Mouse (Mus musculus) gastrocnemius, postnatal 36 days (tissue): Measurements from ENCODE around the gene 4931406P16Rik. TPM values are rescaled to one million over a fixed set of nuclear protein-coding genes. Genes with fewer than 3 reads are reported as not detected.
"Not testable (repeated sequence)": the region's sequence is repeated elsewhere in the genome, so short reads cannot be mapped to it uniquely, and the experiment has no call there.

Experiments
- DNase-seq, 2 experiments: peaks; one replicate each; pipeline ENCODE4 v3.0.0; 2022
- intact Hi-C: fragments of 180-260 bp; cut with DNase I; formaldehyde crosslinking; loops from one replicate; pipeline ENCODE4 v1.15.1; 2025
- total RNA-seq, 2 experiments: library from RNA; stranded (reverse); gene quantifications; 2 replicates each; pipeline ENCODE4 v1.2.3; 2021

Gene 4931406P16Rik
- total RNA-seq, 2 experiments from 2014 or later: 25.8 to 37.3 TPM

DNA sequence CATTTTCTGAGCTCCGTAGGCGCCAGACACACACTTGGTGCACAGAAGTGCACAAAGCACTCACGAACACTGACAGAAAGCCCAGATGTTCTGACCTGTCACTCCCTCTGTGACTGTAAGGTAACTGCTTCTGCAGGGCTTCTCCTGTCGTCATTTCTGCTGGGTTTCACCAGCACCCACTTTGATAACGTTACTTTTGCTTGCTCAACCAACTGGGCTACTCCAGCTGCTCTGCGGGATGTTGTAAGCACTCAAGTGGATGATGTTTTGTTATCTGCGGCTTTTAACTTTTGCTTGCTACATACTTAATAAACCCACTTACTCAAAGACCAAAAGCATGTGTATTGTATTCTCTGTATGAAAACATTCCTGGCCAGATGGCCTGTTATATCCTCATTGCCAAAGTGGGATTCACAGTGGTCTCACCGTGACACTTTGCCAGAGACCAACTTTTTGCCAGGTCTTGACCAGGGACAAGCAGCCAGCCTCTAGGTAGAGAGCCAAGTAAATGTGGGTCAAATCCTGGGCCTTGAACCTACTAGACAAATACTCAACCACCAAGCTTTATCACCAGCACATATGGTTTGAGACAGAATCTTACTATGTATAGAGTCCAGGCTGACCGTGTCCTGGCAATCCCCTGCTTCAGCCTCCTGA lies 91.6 kb downstream of the 4931406P16Rik start:
- DNase-seq: no peak
- intact Hi-C loops: no loop called here

DNA sequence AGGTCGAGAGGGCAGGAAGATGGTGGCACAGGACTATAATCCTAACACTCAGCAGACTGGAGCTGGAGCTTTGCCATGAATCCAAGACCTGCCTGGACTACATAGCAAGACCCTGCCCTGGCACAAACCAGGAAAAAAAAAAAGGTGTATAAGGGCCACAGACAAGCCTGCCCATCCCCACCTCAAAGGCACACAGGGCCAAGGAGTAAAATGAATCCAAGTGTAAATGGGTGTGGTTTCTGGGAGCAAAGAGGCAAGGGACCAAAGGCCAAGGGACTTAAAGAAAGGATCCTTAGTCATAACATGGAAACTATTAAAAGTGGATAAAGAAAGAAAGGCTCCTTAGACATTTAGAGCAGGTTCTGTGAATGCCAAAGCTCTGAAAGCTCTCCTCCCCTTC lies 94.9 kb downstream of the 4931406P16Rik start:
- intact Hi-C loops: no loop called here

DNA sequence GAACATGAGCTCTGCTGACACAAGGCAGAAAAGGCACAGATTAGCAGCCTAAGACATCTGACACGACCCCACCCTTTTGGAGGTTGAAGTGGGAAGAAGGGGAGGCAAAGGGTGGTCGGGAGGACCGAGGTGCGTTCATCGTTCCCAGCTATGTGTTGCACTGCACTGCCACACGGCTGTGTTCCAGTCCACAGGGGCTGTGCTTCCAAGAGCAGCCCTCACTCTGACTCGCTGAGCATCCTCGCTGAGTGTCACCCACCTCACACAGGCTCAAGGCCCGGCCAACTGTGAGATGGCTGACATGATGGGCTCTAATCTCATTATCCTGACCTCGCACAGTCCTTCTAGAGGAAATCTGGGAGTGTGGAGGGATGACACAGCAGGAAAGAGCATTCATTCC lies 96.9 kb downstream of the 4931406P16Rik start:
- intact Hi-C loops: no loop called here
- no peak for DNase-seq

More for the DNA sequence above, 94.9 kb downstream of the 4931406P16Rik start:
- no peak for DNase-seq

DNA sequence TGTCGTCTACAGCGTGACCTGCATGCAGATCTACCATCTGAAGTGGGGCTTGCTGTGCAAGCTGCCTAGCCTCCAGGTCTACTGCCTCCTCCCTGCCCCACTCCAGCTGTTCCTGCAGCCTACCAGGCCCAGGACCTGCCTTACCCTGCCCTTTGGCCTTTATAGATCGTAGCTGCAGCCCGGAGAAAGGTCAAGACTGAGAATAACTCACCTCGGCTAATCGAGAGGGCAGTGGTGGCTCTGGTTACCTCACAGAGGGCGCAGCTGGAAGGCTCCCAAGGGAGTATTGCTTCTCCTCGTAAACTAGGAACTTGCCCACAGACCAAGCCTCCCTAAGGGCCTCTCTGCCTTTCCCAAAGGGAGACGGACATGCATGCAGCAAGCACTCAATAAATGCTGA lies 97.9 kb downstream of the 4931406P16Rik start:
- peak in 1 of 2 experiments; percentile 67 for DNase-seq
- intact Hi-C loops: no loop called here

DNA sequence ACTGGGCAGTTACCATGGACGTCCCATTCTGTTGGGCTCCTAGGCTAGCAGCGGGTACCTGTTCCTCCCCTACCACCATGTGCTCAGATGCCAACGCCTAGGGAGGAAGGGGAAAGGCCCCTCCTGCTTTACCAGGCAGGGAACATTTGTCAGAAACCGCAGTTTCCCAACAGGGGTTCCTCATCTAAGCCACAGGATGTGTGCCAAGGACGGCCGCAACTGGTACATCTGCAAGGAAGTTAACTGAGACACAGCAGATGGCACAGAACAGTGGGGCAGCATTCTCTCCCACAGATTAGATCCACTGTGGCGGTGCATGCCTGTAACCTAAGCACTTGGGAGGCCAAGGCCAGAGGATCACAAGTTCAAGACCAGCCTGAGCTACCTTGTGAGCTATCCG lies 98.7 kb downstream of the 4931406P16Rik start:
- intact Hi-C loops: no loop called here
- DNase-seq: no peak

DNA sequence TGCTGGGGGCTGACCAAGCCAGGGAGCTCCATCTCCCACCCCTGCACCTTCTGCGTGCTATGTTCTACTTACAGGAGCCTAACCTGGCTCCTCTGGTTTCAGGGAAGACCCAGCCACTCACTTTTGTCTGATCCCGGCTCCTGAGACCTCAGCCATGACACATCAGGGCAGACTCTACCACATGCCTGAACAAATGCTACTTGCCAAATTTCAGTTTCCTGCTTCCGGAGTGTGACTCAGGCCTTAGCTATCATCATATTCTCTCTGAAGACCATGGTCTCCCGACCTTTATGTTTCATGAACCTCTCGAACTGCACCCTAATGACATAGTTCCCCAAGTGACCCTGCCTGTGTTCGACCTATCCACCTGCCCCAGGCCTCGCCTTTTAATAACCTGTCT lies 100.1 kb downstream of the 4931406P16Rik start:
- DNase-seq: no peak
- intact Hi-C loops: no loop called here

DNA sequence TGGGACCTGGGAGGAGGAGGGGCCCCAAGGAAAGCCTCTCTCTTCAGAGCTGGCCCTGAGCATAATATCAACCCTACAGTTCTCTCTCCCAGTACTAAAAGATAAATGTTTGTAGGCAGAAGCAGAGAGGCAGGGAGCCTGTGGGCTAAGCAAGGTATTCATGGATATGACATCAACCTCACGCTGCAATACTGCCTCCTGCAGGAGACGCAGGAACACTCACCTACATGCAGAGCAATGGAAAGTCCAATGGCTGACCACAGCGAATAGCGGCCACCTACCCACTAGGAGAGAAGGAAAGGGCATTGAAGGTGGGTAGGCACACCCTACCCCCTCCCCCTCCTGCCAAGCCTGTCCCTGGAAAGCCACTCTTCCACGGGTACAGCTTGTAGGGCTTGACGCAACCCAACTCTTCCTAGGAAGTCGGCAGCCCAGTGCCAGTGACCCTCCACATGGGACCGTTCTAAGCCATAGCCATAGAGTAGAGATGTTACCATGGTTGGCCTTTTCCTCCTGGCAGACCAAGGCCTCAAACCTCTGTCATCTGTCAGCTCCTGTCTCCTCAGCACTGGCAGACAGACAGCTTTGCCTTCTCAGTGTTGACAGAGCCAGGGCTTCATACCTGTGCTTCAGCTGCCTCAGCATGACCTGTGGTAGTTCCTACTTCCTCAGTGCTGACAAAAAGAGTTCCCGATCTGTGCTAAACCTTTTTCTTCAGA lies 105.2 kb downstream of the 4931406P16Rik start:
- DNase-seq: no peak
- intact Hi-C loops: no loop called here

DNA sequence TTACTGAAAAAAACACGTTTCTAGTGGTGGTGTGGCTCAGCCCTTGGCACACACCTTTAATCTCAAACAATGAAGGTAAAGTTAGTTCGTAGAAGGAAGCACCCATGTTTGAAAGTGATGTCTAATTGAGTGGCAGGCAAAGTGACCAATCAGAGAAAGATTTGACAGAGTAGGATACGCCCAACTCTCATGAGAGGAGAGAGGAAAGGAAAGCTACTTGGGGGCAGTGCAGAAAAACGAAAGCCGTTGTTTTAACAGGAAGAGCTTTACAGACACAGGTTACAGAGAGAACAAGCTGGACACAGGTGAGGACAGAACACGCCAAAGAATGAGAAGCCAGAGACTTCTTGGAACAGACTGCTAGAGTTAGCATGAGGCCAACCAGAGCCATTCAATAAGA lies 107.0 kb downstream of the 4931406P16Rik start:
- DNase-seq: no peak
- intact Hi-C loops: no loop called here

DNA sequence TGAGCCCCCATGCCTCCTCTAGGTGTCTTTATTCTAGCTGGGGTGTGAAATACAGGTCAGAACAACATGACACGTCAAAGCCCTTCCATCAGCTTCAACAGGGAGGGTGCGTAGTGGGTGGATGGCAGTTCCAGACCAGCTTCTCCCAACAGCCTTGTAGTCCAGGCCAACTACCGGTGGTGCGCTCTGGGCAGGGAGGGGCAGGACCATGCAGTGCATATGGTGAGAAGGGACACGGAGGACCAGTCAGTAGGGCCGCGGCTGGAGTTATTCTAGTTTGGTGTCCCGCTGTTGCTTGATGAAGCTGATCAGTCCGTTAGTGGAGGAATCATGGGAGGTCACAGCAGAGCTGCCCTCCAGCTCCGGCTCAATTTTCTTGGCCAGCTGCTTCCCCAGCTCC lies 111.2 kb downstream of the 4931406P16Rik start:
- DNase-seq, intact Hi-C loops: not testable (repeated sequence)

DNA sequence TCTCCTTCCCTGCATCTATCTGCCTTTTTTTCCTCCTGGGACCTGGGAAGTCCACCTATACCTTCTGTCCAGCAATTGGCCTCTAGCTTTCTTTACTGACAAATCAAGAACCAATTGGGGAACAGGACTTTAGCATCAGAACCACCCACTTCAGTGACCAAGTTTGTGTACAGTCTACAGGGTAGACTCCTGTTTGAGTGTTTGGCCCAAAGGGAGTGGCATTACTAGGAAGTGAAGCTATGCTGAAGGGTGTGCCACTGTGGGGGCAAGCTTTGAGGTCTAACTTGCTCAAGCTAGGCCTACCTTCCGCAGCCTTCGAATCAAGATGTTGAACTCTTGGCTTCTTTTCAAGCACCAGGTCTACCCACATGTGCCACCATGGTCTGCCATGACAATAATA lies 112.5 kb downstream of the 4931406P16Rik start:
- intact Hi-C loops: no loop called here
- DNase-seq: no peak

DNA sequence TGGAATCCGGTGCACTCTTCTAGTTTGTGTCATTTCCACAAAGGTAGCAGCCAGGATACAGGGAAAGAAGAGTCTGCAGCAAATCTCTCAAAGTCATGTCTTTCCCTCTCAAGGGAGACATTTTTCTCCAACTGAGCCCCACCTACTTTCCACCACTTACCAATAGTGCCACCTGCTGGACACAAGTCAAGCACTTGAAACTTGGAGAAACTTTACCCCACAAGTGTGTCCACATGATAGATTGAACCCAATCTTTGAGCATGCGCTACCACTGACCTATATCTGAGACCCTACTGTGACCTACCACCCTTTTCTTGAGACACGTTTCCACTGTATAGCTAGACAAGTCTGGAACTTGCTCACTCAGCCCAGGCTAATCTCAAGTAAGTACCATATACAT lies 115.0 kb downstream of the 4931406P16Rik start:
- DNase-seq: no peak
- intact Hi-C loops: no loop called here

DNA sequence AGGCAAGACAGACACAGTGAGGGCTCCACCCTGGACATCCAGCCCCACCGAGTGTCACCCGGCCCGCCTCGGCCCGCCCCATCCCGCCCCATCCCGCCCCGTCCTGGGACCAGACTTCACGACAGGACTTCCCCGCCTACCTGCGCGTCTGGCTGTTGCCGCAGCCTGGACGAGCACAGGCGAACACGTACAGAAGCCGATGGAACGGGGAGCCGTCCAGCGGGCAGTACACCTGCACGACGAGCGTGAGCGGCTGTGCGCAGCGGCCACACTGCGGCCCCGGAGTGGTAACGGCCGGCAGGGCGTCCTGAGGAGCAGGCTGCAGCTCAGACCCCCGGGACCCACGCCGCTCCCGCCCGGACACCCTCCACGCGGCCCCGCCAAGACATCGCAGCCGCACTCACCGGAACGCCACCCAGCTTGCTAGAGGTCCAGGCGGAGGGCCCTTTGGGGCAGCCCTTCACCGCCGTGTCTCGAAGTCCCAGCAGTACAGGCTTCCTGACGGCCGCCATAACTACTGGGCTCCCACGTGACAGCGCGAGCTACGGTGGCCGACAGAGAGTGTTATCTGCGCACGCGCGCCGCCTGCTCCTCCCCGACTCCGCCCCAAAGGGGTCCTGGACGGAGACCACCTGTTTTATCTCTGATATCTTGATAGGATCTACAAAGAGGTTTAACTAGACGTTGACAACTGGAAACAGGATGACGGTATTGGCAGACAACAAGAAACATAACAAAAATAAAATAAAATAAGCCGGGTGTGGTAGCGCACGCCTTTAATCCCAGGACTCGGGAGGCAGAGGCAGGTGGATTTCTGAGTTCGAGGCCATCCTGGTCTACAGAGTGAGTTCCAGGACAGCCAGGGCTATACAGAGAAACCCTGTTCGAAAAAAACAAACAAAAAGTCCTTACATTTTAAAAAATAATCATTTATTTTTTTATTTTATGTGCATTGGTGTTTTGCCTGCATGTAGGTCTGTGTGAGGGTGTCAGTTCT lies 116.9 kb downstream of the 4931406P16Rik start, which contains the start of gene Pdcd2l:
Pdcd2l (minus strand) TSS at position 530 of the 997 bp plus-strand sequence.
- peak; percentile 87 to 88 for DNase-seq
- intact Hi-C loops: no loop called here

DNA sequence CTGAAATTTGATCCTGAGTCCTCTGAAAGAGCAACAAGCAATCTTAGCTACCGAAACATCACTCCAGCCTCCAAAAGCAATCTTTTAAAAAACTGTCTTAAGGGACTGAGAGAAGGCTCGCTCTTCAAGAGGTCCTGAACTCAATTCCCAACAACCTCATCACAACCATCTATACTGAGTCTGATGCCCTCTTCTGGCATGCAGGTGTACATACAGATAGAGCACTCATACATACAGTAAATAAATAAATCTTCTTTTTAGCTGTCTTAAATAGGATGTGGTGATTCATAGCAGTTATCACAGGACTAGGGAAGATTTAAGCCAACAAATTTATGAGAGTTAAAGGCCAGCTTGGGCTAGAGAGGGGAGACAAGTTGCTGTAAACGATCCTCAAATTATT lies 117.7 kb downstream of the 4931406P16Rik start:
- DNase-seq: no peak
- intact Hi-C loops: no loop called here

DNA sequence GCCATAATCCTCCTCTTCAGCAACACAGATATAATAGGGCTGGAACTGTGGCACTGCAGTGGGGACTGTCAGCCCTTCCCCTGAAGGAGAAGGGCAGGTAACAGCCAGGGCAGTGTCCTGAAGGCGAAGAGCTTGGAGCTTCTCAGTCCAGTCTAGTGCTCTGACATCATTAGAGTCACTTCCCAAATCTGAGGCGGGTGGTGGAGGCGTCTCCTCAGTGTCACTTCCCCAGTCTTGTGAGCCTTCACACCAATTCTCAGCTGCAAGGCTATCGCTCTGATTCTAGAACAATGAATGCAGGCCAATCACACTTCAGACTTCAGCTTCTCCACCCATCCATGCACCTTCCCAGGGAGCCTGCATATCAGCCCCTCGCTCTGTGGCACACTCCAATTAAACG lies 120.5 kb downstream of the 4931406P16Rik start:
- no peak for DNase-seq
- intact Hi-C loops: no loop called here

DNA sequence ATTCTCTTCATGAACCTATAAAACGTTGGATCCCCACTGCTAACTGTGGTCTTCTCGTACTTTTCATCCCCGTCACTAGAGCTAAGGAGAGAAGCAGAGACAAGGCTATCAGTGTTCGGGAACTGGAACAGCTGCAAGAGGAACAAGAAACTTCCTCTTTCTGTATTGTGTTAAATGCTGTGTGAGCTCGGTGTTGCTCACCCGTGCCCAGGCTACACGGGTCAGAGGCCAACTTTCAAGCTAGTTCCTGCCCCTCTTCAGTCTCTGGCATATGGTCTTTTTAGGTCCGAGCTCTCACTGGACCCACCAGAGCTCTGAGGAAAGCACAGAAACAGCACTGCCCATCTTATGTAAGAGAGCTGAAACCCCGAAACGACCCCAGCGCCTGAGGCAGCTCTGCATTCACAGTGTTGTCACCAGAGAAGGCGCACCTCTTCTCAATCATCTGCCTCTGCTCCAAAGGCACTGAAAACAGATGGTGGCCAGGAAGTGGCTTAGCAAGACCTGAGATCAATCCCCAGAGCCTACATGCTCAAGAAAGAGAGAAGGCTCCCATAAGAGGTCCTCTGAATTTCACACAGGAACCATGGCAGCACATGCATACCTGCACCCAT lies 123.9 kb downstream of the 4931406P16Rik start:
- intact Hi-C loops: no loop called here
- DNase-seq: no peak

Other genes with a start within 250 kb of the 4931406P16Rik start
- gene Scgb1b30, start 218.1 kb downstream of the 4931406P16Rik start, total RNA-seq: not detected
- gene Wtip, start 180.3 kb downstream of the 4931406P16Rik start, total RNA-seq: 1 to 10 TPM; 3.6 to 3.8 TPM
- gene Uba2, start 144.0 kb downstream of the 4931406P16Rik start, total RNA-seq: 10 to 100 TPM; 29.6 to 44.7 TPM
- 10 to 100 TPM; 15.3 to 18.1 TPM for gene Pdcd2l, start 116.9 kb downstream of the 4931406P16Rik start, total RNA-seq
- gene Gpi1, start 83.2 kb downstream of the 4931406P16Rik start, total RNA-seq: 1,000 to 10,000 TPM; 1,148 to 1,175 TPM
- gene Gm6096, start 62.5 kb downstream of the 4931406P16Rik start, total RNA-seq: not detected
- gene Lsm14a, start 79.8 kb upstream of the 4931406P16Rik start, total RNA-seq: 10 to 100 TPM; 73.3 to 84.3 TPM